Mouse (Mus musculus) brown adipose tissue, adult 24 weeks (tissue): ENCODE data around the gene Col8a1. TPM values are rescaled to one million over a fixed set of nuclear protein-coding genes. Genes with fewer than 3 reads are reported as not detected.

ENCODE experiments used
- H3K27ac ChIP-seq: fragments of 200-500 bp; replicated peaks from 2 replicates; pipeline ENCODE4 v1.5.1; 2012; ENCODE audit warnings: low read depth, mild to moderate bottlenecking, low read length
- H3K4me1 ChIP-seq: fragments of 200-500 bp; 2 replicates; pipeline ENCODE4 v1.6.1; 2012; ENCODE audit warnings: low read length, mixed read lengths; ENCODE audit not compliant: control insufficient read depth, insufficient read depth, insufficient read length
- H3K4me3 ChIP-seq: fragments of 200-500 bp; 2 replicates; pipeline ENCODE4 v1.5.1; 2012; ENCODE audit warnings: low read depth, mild to moderate bottlenecking, low read length, moderate library complexity; ENCODE audit not compliant: insufficient read depth
- polyA plus RNA-seq: library from polyadenylated mRNA; stranded (reverse); fragments of >200 nt; gene quantifications from 2 replicates; pipeline ENCODE4 v1.2.4, GENCODE M21; 2012; ENCODE audit not compliant: missing spikeins, insufficient read depth, insufficient read length

Col8a1 gene
- polyA plus RNA-seq, 1 experiment = 2.6 TPM

GRCm38 (mm10) chr16:57733139-57733538 lies 21.4 kb downstream of the Col8a1 start:
- Histone ChIP-seq H3K27ac (no peak overlapping the region), H3K4me1 (no peaks in the 10 kb centered on the region)

GRCm38 (mm10) chr16:57724978-57725377 lies 29.6 kb downstream of the Col8a1 start:
- Histone ChIP-seq H3K4me1 (peaks cover 4% of the 10 kb centered on the region; the same call in 1 of the 2 replicates), H3K27ac (no peak overlapping the region; the same call in 1 of the 2 replicates), H3K4me3 (no peak overlapping the region)

More at GRCm38 (mm10) chr16:57733139-57733538, 21.4 kb downstream of the Col8a1 start:
- H3K4me3 ChIP-seq = no peak overlapping the region

- H3K4me1 ChIP-seq = no peaks in the 10 kb centered on the region
- no peak overlapping the region for H3K4me3 ChIP-seq
- no peak overlapping the region for H3K27ac ChIP-seq
These were observed 35.6 kb downstream of the Col8a1 start for GRCm38 (mm10) chr16:57718982-57719381.

- Histone ChIP-seq H3K4me3 (no peak overlapping the region), H3K27ac (no peak overlapping the region), H3K4me1 (no peaks in the 10 kb centered on the region)
These were observed 55.8 kb downstream of the Col8a1 start for GRCm38 (mm10) chr16:57698733-57699132.

- Histone ChIP-seq H3K4me1 (no peaks in the 10 kb centered on the region), H3K4me3 (no peak overlapping the region), H3K27ac (no peak overlapping the region)
These were observed 59.8 kb downstream of the Col8a1 start for GRCm38 (mm10) chr16:57694694-57695093.

- Histone ChIP-seq H3K4me3 (no peak overlapping the region), H3K4me1 (no peaks in the 10 kb centered on the region), H3K27ac (no peak overlapping the region)
These were observed 60.5 kb downstream of the Col8a1 start for GRCm38 (mm10) chr16:57693906-57694522.

GRCm38 (mm10) chr16:57685790-57686399 lies 68.6 kb downstream of the Col8a1 start:
- Histone ChIP-seq H3K4me1 (no peaks in the 10 kb centered on the region), H3K27ac (no peak overlapping the region), H3K4me3 (no peak overlapping the region)

- no peak overlapping the region for H3K4me3 ChIP-seq
- H3K4me1 ChIP-seq = no peaks in the 10 kb centered on the region
- no peak overlapping the region for H3K27ac ChIP-seq
These were observed 82.3 kb downstream of the Col8a1 start for GRCm38 (mm10) chr16:57672251-57672650.

GRCm38 (mm10) chr16:57671637-57672036 lies 82.9 kb downstream of the Col8a1 start:
- H3K4me1 ChIP-seq = no peaks in the 10 kb centered on the region
- no peak overlapping the region for H3K4me3 ChIP-seq
- no peak overlapping the region for H3K27ac ChIP-seq

GRCm38 (mm10) chr16:57669348-57669747 lies 85.2 kb downstream of the Col8a1 start:
- Histone ChIP-seq H3K27ac (no peak overlapping the region), H3K4me3 (no peak overlapping the region), H3K4me1 (no peaks in the 10 kb centered on the region)

- Histone ChIP-seq H3K27ac (no peak overlapping the region), H3K4me3 (no peak overlapping the region), H3K4me1 (no peaks in the 10 kb centered on the region; the same call in 1 of the 2 replicates)
These were observed 91.9 kb downstream of the Col8a1 start for GRCm38 (mm10) chr16:57662661-57663060.

- H3K4me1 ChIP-seq = no peaks in the 10 kb centered on the region
- no peak overlapping the region for H3K27ac ChIP-seq
- H3K4me3 ChIP-seq = no peak overlapping the region
These were observed 104.6 kb downstream of the Col8a1 start for GRCm38 (mm10) chr16:57649888-57650287.

- Histone ChIP-seq H3K27ac (no peak overlapping the region), H3K4me3 (no peak overlapping the region)
These were observed 113.1 kb downstream of the Col8a1 start for GRCm38 (mm10) chr16:57641346-57641885.

GRCm38 (mm10) chr16:57634766-57635165 lies 119.8 kb downstream of the Col8a1 start:
- Histone ChIP-seq H3K4me1 (no peaks in the 10 kb centered on the region), H3K4me3 (no peak overlapping the region), H3K27ac (no peak overlapping the region)

More at GRCm38 (mm10) chr16:57641346-57641885, 113.1 kb downstream of the Col8a1 start:
- H3K4me1 ChIP-seq = no peaks in the 10 kb centered on the region

GRCm38 (mm10) chr16:57634191-57634590 lies 120.3 kb downstream of the Col8a1 start:
- Histone ChIP-seq H3K4me3 (no peak overlapping the region), H3K27ac (no peak overlapping the region), H3K4me1 (no peaks in the 10 kb centered on the region)

- H3K4me1 ChIP-seq = no peaks in the 10 kb centered on the region
- H3K27ac ChIP-seq = no peak overlapping the region
- H3K4me3 ChIP-seq = no peak overlapping the region
These were observed 142.8 kb downstream of the Col8a1 start for GRCm38 (mm10) chr16:57611768-57612167.
